16 mouse cellular contexts compared by ENCODE assay signal in genomic region chr11:56985457-56985856, GRCm38 (mm10). TPM values are rescaled to one million over a fixed set of nuclear protein-coding genes. Genes with fewer than 3 reads are reported as not detected.
"Had no signal": no experiment of that assay in that cellular context is flagged by ENCODE, and none has a peak within 500 bp of the region (broad histone marks: within the 10 kb centered on the region; RNA-seq: fewer than 3 reads in every experiment).

No protein-coding gene starts in this region.

- H3K4me2 ChIP-seq: liver, embryonic 11.5 days; liver, embryonic 13.5 days; liver, embryonic 15.5 days; lung, embryonic 15.5 days; midbrain, embryonic 12.5 days; neural tube, embryonic 12.5 days; stomach, embryonic 15.5 days had no signal

- H3K4me3 ChIP-seq: liver, embryonic 13.5 days; liver, embryonic 15.5 days; lung, embryonic 15.5 days; megakaryocyte, embryonic 14.5 days; midbrain, embryonic 12.5 days; neural tube, embryonic 12.5 days; stomach, embryonic 15.5 days had no signal

- H3K36me3 ChIP-seq: liver, embryonic 13.5 days; liver, embryonic 15.5 days; lung, embryonic 15.5 days; midbrain, embryonic 12.5 days; neural tube, embryonic 12.5 days; stomach, embryonic 15.5 days had no signal

- H3K4me1 ChIP-seq: liver, embryonic 13.5 days; liver, embryonic 15.5 days; megakaryocyte, embryonic 14.5 days; midbrain, embryonic 12.5 days; neural tube, embryonic 12.5 days; stomach, embryonic 15.5 days had no signal

- H3K9me3 ChIP-seq: liver, embryonic 13.5 days; liver, embryonic 15.5 days; lung, embryonic 15.5 days; midbrain, embryonic 12.5 days; neural tube, embryonic 12.5 days; stomach, embryonic 15.5 days had no signal

- H3K9ac ChIP-seq: liver, embryonic 13.5 days; liver, embryonic 15.5 days; liver, postnatal 0 days; lung, embryonic 15.5 days; midbrain, embryonic 12.5 days; neural tube, embryonic 12.5 days; stomach, embryonic 15.5 days had no signal

- ATAC-seq: liver, postnatal 0 days had no signal

- H3K27ac ChIP-seq: liver, embryonic 13.5 days; liver, embryonic 15.5 days; lung, embryonic 15.5 days; macrophage; midbrain, embryonic 12.5 days; neural tube, embryonic 12.5 days; stomach, embryonic 15.5 days; stomach, postnatal 0 days had no signal

- DNase-seq: liver, embryonic 13.5 days; liver, postnatal 0 days; midbrain, embryonic 14.5 days; right cerebral cortex, postnatal 14 days; thymus, adult 2 months; thymus, postnatal 25 days; thymus, postnatal 4 days had no signal

- H3K27me3 ChIP-seq: liver, embryonic 13.5 days; liver, embryonic 15.5 days; lung, embryonic 15.5 days; megakaryocyte, embryonic 14.5 days; midbrain, embryonic 12.5 days; neural tube, embryonic 12.5 days; stomach, embryonic 15.5 days had no signal

RNA-seq across cellular contexts. Expression of gene Gria1, which starts 25.7 kb away (rescaled TPM):
- polyA plus RNA-seq: liver, postnatal 0 days; macrophage had no signal
